Mouse (Mus musculus) brown adipose tissue, adult 24 weeks (tissue): ENCODE measurements around the gene Itgb6. TPM values are rescaled to one million over a fixed set of nuclear protein-coding genes. Genes with fewer than 3 reads are reported as not detected.

Experiments used
- H3K27ac ChIP-seq: fragments of 200-500 bp; replicated peaks from 2 replicates; pipeline ENCODE4 v1.5.1; 2012; ENCODE audit warnings: low read depth, mild to moderate bottlenecking, low read length
- H3K4me1 ChIP-seq: fragments of 200-500 bp; 2 replicates; pipeline ENCODE4 v1.6.1; 2012; ENCODE audit warnings: low read length, mixed read lengths; ENCODE audit not compliant: control insufficient read depth, insufficient read depth, insufficient read length
- H3K4me3 ChIP-seq: fragments of 200-500 bp; 2 replicates; pipeline ENCODE4 v1.5.1; 2012; ENCODE audit warnings: low read depth, mild to moderate bottlenecking, low read length, moderate library complexity; ENCODE audit not compliant: insufficient read depth
- polyA plus RNA-seq: library from polyadenylated mRNA; stranded (reverse); fragments of >200 nt; gene quantifications from 2 replicates; pipeline ENCODE4 v1.2.4, GENCODE M21; 2012; ENCODE audit not compliant: missing spikeins, insufficient read depth, insufficient read length

Gene Itgb6
- polyA plus RNA-seq: 0.75 TPM in 1 of 2 replicates, not detected in the other

DNA sequence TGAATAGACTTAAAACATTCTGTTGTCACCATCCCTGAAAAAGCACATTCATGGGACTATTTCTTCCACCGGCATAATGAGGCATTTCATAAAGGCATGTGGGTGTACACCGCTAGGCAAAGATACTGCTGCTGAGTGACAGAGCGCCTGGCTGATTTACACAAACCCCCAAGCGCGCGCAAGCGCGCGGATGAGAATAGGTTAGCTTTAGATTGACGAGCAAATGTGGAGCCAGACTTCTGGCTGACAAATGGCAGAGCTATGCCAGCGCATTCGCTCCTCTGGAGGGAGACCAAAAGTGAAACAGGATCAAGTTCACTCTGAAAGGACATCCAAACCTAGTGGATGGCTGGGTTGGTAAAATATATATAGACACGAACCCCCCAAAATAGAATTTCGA, at the start of gene Itgb6:
TSS of gene Itgb6 (minus strand) at position 130 of the 400 bp plus-strand sequence.
- Histone ChIP-seq H3K4me1 (peaks cover 5% of the 10 kb centered on the region; the same call in 1 of the 2 replicates), H3K4me3 (no peak within 1 kb of the TSS; the same call in 1 of the 2 replicates), H3K27ac (peak within 1 kb of the TSS; percentile 42)

DNA sequence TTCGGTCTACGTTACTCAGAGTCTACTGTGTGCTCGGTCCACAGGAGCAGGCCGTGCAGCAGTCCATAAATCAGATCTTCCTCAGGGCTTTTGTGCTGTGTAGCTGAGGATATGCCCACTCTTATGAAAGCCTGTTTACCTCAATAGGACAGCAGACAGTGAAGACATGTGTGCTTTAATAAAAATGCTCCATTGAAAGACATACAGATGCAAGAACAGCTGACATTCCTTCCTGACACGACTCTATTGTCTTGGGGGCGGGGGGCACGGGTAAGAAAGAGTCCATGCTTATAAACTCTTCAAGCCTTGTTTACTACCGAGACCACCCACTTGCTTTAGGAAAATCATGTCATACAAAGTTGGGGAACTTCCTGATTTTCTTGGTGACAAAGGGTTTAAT, 44.0 kb upstream of the Itgb6 start:
- no peak overlapping the region for H3K27ac ChIP-seq
- no peak overlapping the region for H3K4me3 ChIP-seq
- H3K4me1 ChIP-seq: no peaks in the 10 kb centered on the region

DNA sequence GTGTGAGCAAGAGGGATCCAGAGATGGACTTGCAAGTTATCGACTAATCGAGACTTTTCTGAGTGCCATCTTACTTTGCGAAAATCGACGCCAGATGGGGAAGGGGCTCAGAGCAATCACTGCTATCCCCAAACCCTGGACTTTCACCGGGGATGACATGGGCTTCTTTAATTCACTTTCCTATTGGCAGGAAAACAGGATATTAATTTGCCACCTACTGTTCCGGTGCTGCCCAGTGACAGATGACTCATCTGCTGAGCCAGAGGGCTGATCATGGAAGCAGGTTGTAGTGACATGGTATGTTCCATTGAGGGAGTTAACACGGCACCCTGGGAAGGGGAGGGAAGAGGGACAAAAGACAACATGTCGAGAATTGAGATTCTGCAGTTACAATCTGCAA, 33.8 kb upstream of the Itgb6 start:
- Histone ChIP-seq H3K27ac (no peak overlapping the region), H3K4me1 (no peaks in the 10 kb centered on the region), H3K4me3 (no peak overlapping the region)

DNA sequence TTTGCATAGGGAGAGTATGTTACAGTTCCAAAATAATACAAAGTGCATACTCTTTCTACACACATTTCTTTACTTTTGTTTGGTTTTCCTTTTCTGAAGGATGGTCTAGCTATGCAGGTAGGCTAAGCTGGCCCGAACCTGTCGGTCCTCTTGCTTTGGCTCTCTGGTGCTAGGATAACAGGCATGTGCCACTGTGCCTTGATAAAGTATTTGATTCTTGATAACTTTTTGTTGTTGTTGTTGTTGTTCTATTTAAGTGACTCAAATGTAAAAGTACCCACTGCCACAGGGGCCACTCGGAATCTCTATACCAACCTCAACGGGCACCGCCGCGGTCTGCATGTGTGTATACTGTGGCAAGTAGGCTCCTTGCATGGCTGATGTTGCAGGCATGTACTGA, 32.7 kb upstream of the Itgb6 start:
- Histone ChIP-seq H3K27ac (no peak overlapping the region), H3K4me3 (no peak overlapping the region), H3K4me1 (no peaks in the 10 kb centered on the region)

DNA sequence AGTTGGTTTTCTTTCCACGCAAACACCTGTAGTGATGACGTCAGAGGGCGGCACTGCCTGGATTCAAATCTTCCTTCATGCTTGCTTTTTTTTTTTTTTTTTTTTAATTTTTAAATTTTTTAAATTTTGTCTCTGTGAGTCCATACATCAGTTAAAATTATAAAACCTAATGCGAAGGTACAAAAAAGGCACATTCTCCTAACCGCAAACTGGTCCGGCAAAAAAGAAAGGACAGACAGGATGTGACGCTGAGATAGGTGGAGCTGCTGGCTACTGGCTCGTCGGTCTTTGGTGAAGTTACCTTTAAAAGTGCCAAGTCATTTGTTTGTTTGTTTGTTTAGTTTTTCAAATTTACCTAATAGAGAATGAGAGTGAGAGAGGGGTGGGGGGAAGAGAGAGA, 28.8 kb upstream of the Itgb6 start:
- H3K4me1 ChIP-seq: 0 out of 2 replicates have a peak, but pooled peaks cover 2% of the 10 kb centered on the region
- no peak overlapping the region for H3K27ac ChIP-seq
- no peak overlapping the region for H3K4me3 ChIP-seq

DNA sequence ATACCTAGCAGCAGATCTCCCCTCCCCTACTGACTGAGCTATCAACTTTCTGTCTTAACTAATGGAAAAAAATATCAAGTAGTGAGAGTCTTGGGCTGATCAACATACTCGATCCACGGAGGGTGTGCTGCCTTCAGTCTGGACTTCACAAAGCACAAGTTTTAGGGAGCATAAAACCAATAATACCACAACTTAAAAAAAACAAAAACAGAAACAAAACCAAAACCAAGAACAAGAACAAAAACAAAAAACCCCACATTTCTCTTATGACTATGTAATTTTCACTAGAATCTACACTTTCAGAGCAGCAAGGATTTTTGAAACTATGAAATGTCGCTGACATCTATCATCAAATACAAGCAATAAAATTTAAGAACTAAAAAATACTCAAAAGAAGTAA, 28.1 kb upstream of the Itgb6 start:
- H3K4me1 ChIP-seq: 0 out of 2 replicates have a peak, but pooled peaks cover 2% of the 10 kb centered on the region
- no peak overlapping the region for H3K27ac ChIP-seq
- no peak overlapping the region for H3K4me3 ChIP-seq

DNA sequence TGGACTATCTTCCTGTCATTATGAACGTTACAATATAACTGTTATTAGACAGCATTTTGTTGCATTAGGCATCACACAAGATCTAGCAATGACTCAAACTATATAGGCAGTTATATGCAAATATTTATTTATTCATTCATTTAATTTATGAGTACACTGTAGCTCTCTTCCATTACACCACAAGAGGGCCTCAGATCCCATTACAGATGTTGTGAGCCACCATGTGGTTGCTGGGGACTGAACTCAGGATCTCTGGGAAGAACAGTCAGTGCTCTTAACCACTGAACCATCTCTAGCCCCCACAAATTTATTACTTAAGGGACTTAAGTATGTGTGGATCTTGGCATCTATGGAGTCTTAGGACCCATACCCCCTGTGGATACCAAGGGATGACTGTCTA, 26.1 kb upstream of the Itgb6 start:
- H3K4me1 ChIP-seq: 0 out of 2 replicates have a peak, but pooled peaks cover 2% of the 10 kb centered on the region
- no peak overlapping the region for H3K27ac ChIP-seq
- H3K4me3 ChIP-seq: no peak overlapping the region

DNA sequence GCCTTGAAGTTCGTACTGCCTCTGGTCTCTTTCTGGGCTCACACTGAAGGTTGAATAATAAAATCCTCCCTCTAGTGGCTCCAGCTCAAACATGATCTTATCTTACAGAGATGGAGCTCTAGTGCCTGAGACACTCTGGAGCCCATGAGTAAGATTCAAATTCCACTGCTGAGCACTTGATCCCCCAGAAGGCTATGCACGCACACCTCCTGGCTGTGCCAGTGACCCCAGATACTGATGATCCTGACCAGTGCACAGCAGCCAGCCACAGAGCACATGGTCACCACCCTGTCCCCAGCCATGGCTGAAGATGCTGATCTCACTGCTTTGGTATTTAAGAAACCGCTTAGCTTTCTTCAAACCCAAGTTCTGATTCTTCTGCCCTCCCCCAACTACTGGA, 25.1 kb upstream of the Itgb6 start:
- H3K27ac ChIP-seq: no peak overlapping the region
- H3K4me1 ChIP-seq: 0 out of 2 replicates have a peak, but pooled peaks cover 2% of the 10 kb centered on the region

DNA sequence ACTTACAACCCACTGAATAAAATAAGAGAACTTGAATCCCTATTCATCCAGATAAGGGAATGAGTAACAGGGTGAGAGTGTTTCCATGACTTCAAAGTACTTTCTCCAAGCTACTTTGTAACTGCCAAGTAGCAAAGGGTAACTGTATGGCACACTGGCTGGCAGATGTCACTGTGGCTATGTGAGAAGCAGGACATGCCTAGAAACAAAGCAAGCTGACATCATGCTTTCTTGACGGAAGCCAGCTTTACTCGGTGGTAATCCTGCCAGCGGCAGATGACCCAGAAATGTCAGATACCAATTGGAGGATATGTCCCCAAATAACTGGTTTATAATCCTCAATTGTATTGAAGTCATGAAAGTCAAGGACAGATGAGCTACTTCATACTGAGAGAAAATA, 22.2 kb upstream of the Itgb6 start:
- H3K4me1 ChIP-seq: 0 out of 2 replicates have a peak, but pooled peaks cover 2% of the 10 kb centered on the region
- H3K27ac ChIP-seq: no peak overlapping the region

More for the DNA sequence above, 25.1 kb upstream of the Itgb6 start:
- no peak overlapping the region for H3K4me3 ChIP-seq

DNA sequence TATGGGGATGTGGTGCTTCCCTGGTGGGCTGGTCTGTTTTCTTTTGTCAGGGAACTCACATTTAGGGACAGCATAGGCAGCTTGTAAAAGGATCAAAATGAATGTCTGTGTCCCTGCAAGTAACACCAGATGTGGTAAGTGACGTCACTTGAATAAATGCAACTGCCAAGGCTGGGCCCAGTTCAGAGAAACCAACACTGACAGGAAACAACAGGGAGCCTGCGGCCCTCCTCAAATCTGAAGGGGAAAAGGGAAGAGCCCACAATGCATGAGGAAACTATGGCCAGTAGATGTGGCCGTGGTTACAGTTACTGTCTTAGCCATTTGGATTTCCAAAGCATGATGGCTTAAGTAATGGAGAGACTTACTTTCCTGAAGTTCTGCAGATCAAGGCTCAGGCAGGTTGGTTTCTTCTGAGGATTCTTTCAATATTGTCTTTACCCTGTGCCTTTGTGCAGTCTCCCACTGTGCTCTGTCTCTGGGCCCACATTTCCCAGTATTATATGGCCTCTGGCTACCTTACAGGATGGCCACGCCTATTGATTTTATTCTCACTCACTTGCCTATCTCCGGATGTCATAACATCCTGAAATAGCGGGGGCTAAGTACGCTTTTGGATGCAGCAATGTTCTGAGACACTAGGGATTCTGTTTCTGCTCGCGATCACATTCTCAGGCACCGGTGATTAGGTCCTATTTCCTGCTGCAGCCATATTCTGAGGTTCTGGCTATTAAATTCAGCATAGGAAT, 17.1 kb upstream of the Itgb6 start:
- H3K4me1 ChIP-seq: no peaks in the 10 kb centered on the region
- H3K4me3 ChIP-seq: no peak overlapping the region
- no peak overlapping the region for H3K27ac ChIP-seq

More for the DNA sequence above, 22.2 kb upstream of the Itgb6 start:
- H3K4me3 ChIP-seq: no peak overlapping the region

DNA sequence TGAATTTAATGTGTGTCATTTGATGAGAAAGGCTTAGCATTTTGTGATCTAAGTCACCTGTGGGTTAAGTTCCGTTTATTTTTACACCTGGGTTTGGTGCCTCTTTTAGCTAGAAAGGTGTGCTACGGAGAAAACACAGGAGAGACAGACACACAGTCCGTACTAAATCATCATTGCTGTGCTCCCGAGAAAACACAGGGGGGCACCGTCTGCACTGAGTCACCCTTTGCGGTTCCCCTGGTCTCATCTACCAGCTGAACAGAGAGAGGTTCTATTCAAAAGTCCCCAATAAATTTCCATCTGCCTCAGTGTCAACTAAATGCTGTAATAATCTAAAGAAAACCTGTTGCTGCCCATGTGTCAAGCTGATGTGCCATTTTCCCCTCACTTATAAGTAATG, 8.5 kb upstream of the Itgb6 start:
- no peaks in the 10 kb centered on the region for H3K4me1 ChIP-seq
- no peak overlapping the region for H3K27ac ChIP-seq
- no peak overlapping the region for H3K4me3 ChIP-seq

DNA sequence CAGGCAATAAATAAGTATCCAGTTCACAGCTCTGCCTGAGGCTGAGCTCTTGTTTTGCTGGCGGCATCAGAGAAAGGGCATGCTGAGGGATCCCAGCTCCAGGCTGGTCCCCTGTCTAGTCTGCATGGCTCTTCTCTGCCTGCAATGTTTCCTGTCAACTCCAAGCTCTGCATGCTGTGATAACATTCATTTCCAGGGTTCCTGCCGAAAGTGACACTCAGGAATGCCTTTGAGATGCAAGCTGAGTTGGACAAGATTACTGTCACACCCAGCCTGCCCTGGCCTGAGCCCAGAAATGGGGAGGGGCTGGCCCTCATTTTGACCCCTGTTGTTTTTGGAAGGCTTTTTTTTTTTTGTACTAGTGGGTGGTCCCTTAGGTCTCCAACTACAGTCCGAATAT, 7.6 kb upstream of the Itgb6 start:
- no peak overlapping the region for H3K27ac ChIP-seq
- H3K4me1 ChIP-seq: no peaks in the 10 kb centered on the region
- H3K4me3 ChIP-seq: no peak overlapping the region

DNA sequence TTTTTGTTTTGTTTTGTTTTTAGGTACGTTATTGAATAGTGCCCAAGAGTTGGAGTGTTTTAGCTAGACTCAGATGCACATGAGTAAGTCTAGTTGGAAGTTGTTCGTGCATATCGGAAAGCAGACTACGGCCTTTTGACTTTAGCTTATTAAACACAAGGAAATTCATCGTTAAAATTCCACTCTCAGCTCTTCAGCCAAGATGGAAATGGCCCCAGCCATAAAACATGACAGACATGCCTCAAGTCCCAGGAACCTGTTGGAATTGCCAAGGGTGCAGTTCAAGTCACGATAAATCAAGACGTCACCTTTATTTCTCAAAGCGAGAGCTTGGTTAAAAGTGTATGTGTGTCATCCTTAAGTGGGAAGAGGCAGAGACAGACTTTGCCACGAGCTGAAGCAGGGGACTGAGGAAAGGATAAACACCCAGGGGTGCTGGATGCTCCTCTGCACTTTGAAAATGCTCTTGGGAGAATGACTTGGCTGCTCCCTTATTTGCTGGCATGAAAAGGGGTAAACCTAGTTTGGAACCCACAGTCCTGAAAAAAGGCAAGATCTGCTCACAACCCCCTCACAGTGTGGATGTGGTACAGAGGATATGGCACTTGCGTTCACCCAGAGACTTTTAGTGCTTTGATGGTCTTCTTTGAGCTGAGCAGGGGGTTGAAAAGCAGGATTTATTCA, 6.6 kb upstream of the Itgb6 start:
- H3K4me1 ChIP-seq: no peaks in the 10 kb centered on the region
- H3K4me3 ChIP-seq: no peak overlapping the region
- H3K27ac ChIP-seq: no peak overlapping the region

DNA sequence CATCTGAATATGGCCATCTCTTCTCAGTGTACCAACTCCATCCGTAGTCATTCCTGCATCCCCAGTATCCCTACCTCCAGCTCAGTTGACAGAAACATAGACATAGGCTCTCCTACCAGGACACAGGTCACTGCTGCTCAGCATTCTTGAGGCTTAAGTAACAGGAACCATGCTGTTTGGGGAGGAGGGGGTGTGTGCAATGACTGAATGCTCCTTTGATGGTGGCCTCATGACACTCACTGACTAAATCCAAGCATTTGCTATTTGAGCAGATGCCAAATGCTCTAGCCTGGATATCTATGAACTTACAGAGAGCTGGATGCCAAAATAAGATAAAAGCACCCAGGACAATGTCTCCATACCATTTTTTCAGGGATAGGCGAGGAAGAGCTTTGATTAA, 2.2 kb upstream of the Itgb6 start:
- Histone ChIP-seq H3K4me3 (no peak overlapping the region), H3K27ac (no peak overlapping the region), H3K4me1 (peaks cover 5% of the 10 kb centered on the region; the same call in 1 of the 2 replicates)

DNA sequence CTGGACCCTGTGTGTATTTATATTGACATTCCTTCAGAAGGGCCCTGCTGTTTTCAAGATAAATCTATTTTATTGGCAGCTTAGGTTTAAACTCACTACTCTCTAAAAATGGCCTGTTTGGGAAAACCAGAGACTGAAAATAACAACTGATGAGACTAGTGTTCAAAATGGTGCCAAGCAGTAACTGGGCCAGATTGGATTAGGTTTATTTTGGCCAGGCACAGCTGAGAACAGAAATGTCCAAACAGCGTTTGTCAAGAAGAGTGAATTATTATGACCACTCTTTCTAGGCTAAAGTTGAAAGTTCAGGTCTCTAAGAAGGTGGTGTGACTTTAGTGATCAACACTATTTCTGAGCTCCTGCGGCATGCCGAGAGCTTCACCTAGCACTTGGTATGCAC, 524 bp upstream of the Itgb6 start:
- Histone ChIP-seq H3K27ac (peak overlapping the region; percentile 42), H3K4me1 (peaks cover 5% of the 10 kb centered on the region; the same call in 1 of the 2 replicates), H3K4me3 (no peak overlapping the region)
